Mouse (Mus musculus) forebrain, embryonic 14.5 days (tissue): ENCODE data around the gene Hist1h2bc. TPM values are rescaled to one million over a fixed set of nuclear protein-coding genes. Genes with fewer than 3 reads are reported as not detected.
"Not testable (repeated sequence)": the region's sequence is repeated elsewhere in the genome, so short reads cannot be mapped to it uniquely, and the experiment has no call there.

Experiments
- ATAC-seq: fragments of 200-750 bp; cut with Nextera tagmentation; 2 replicates; pipeline ENCODE4 v1.8.0; 2017; ENCODE audit warnings: mild to moderate bottlenecking, moderate library complexity
- DNase-seq: peaks from one replicate; pipeline ENCODE4 v3.0.0-alpha.2; 2015; ENCODE audit warnings: low spot score
- H3K27ac ChIP-seq: fragments of 300-500 bp; sonication (generic); 2 replicates; pipeline ENCODE4 v1.5.1; 2014; ENCODE audit warnings: low read depth, mild to moderate bottlenecking, control low read depth, low read length, moderate library complexity
- H3K27me3 ChIP-seq: fragments of 300-500 bp; sonication (generic); replicated peaks from 2 replicates; pipeline ENCODE4 v1.6.1; 2014; ENCODE audit warnings: low read length, control low read depth, mixed read lengths; ENCODE audit not compliant: control insufficient read depth, insufficient read depth
- H3K36me3 ChIP-seq: fragments of 300-500 bp; sonication (generic); 2 replicates; pipeline ENCODE4 v1.6.1; 2014; ENCODE audit warnings: low read length, control low read depth; ENCODE audit not compliant: control insufficient read depth, insufficient read depth
- H3K4me1 ChIP-seq: fragments of 300-500 bp; sonication (generic); 2 replicates; pipeline ENCODE4 v1.6.1; 2014; ENCODE audit warnings: antibody characterized with exemption, low read length, control low read depth; ENCODE audit not compliant: control insufficient read depth, insufficient read depth
- H3K4me2 ChIP-seq: fragments of 300-500 bp; sonication (generic); 2 replicates; pipeline ENCODE4 v1.6.1; 2014; ENCODE audit warnings: mild to moderate bottlenecking, control low read depth, low read length
- H3K4me3 ChIP-seq: fragments of 300-500 bp; sonication (generic); 2 replicates; pipeline ENCODE4 v1.5.1; 2014; ENCODE audit warnings: low read depth, low read length, control low read depth
- H3K9ac ChIP-seq: fragments of 300-500 bp; sonication (generic); 2 replicates; pipeline ENCODE4 v1.6.1; 2014; ENCODE audit warnings: mild to moderate bottlenecking, low read length, control low read depth, moderate library complexity
- H3K9me3 ChIP-seq: fragments of 300-500 bp; sonication (generic); replicated peaks from 2 replicates; pipeline ENCODE4 v1.6.1; 2016; ENCODE audit warnings: low read length, control low read depth, mixed read lengths; ENCODE audit not compliant: control insufficient read depth
- WGBS: fragments of 180-500 bp; shearing (Covaris S2); extraction: QIAGEN DNeasy Blood & Tissue Kit; methylation state at CpG from one replicate; pipeline ENCODE4 v1.1.7; 2014; 5-methylcytosine and 5-hydroxymethylcytosine counted together
- polyA plus RNA-seq: library from polyadenylated mRNA; unstranded; fragments of >200 nt; fragmentation: Nextera tagmentation; extraction: Ambion mirVana; gene quantifications from 2 replicates; pipeline ENCODE4 v1.2.1, GENCODE M21; 2014

Gene Hist1h2bc
- 32.2 and 39.5 TPM in 2 replicates for polyA plus RNA-seq

- peak; percentile 99 for ATAC-seq
- peak within 1 kb of the TSS; percentile 42 for H3K4me3 ChIP-seq
- H3K27me3 ChIP-seq = no peaks in the 10 kb centered on the region
- peak within 1 kb of the TSS; percentile 93 for H3K27ac ChIP-seq
- DNase-seq = peak; percentile 99
- peaks cover 11% of the 10 kb centered on the region; the same call in 1 of the 2 replicates for H3K4me1 ChIP-seq
- H3K9ac ChIP-seq = peak within 1 kb of the TSS; percentile 66
- WGBS = under 1% methylated on average over 32 of the region's 32 CpGs
- no peaks in the 10 kb centered on the region for H3K9me3 ChIP-seq
- no peaks in the 10 kb centered on the region for H3K36me3 ChIP-seq
- peak within 1 kb of the TSS; percentile 54 for H3K4me2 ChIP-seq
Measured at GRCm38 (mm10) chr13:23683755-23684281, at the start of gene Hist1h2bc, which contains the start of gene Hist1h2ac. TSS of gene Hist1h2bc (plus strand) at chr13:23684199. TSS of gene Hist1h2ac (minus strand) at chr13:23683948.

DNA sequence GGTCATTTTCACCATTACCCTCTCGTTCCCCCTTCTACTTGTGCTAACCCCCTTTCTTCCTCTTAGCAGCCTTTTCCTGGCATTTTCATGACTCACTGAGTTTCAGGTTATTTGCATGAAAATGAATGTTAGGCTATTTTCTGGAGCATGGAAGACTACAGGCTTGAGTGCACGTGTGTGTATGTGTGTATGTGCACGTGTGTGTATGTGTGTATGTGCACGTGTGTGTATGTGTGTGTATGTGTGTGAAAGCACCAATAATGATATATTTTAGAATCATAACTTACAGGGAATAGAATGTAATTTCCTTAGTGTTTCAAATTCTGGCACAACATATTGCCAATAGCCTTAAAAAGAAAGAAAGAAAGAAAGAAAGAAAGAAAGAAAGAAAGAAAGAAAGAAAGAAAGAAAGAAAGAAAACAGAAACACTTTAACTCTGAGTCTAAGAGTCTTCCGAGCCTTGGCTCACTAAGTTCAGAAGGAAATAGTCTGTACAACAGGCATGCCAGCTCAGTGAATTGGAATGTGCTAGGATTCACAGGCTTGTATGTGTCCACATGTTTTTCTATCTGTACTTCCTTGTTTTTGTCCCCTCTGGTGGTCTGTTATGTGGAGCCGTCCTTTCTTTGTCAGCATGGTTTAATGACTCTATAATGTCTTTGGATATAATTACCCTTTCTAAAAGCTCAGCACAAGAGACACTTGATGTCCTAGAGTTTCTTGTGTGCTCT is 24.2 kb upstream of the Hist1h2bc start:
- Histone ChIP-seq H3K9ac (no peak overlapping the region), H3K27me3 (no peaks in the 10 kb centered on the region), H3K36me3 (no peaks in the 10 kb centered on the region), H3K27ac (no peak overlapping the region), H3K9me3 (no peaks in the 10 kb centered on the region), H3K4me2 (no peak overlapping the region), H3K4me1 (no peaks in the 10 kb centered on the region), H3K4me3 (no peak overlapping the region)
- ATAC-seq (no peak), DNase-seq (no peak)
- WGBS = 70% methylated on average over 6 of the region's 6 CpGs

DNA sequence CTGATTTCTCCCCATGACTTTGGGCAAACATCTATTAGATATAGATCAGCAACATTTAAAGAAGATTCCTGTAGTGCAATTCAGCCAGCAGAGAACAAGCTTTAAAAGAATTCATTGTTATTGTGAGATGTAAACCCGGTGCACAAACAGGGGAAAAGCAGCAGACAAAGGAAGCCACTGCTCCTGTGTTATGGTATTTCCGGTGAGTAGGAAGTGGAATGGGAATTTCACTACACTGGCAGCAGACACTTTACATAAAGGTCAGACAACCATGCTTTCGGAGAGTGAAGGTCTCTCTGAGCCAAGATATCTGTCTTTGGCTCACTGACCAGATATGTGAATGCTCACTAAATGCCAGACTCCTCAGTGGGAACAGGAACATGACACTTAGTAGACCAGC is 21.5 kb upstream of the Hist1h2bc start:
- no peak overlapping the region for H3K4me3 ChIP-seq
- 64% methylated on average over 3 of the region's 3 CpGs for WGBS
- H3K4me2 ChIP-seq = no peak overlapping the region
- no peak overlapping the region for H3K9ac ChIP-seq
- no peaks in the 10 kb centered on the region for H3K9me3 ChIP-seq
- no peaks in the 10 kb centered on the region for H3K4me1 ChIP-seq
- DNase-seq (no peak), ATAC-seq (no peak)
- H3K27ac ChIP-seq = no peak overlapping the region
- H3K36me3 ChIP-seq = no peaks in the 10 kb centered on the region
- no peaks in the 10 kb centered on the region for H3K27me3 ChIP-seq

GRCm38 (mm10) chr13:23681990-23682582 is 1.9 kb upstream of the Hist1h2bc start:
- ATAC-seq = no peak
- Histone ChIP-seq H3K27me3 (no peaks in the 10 kb centered on the region), H3K9ac (peak overlapping the region; percentile 60; the same call in 1 of the 2 replicates), H3K36me3 (no peaks in the 10 kb centered on the region), H3K27ac (no peak overlapping the region), H3K4me2 (peak overlapping the region; percentile 54; the same call in 1 of the 2 replicates), H3K9me3 (no peaks in the 10 kb centered on the region), H3K4me1 (peaks cover 11% of the 10 kb centered on the region; the same call in 1 of the 2 replicates), H3K4me3 (no peak overlapping the region)
- no peak for DNase-seq
- WGBS = 90% methylated on average over 6 of the region's 6 CpGs

DNA sequence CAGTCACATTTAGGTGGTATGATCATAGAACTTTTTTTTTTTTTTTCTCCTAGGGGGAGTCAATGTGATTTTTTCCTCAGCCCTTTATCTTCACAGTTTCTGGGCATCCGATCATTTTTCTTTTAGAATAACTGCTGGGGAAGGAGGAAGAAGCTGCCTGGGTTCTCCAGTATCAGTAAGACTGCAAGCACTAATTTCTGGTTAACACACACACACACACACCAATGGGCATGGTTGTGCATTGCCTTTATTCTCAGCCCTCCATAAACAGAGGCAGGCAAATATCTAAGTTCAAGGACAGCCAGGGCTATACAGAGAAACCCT is 1.4 kb upstream of the Hist1h2bc start:
- H3K4me3 ChIP-seq = peak overlapping the region; percentile 42
- no peak for DNase-seq
- no peaks in the 10 kb centered on the region for H3K9me3 ChIP-seq
- H3K36me3 ChIP-seq = no peaks in the 10 kb centered on the region
- H3K4me2 ChIP-seq = peak overlapping the region; percentile 54
- no peak for ATAC-seq
- H3K4me1 ChIP-seq = peaks cover 11% of the 10 kb centered on the region; the same call in 1 of the 2 replicates
- peak overlapping the region; percentile 60 for H3K9ac ChIP-seq
- WGBS = 70% methylated on average over 1 of the region's 1 CpGs
- peak overlapping the region; percentile 67; the same call in 1 of the 2 replicates for H3K27ac ChIP-seq
- H3K27me3 ChIP-seq = no peaks in the 10 kb centered on the region

- 8% methylated on average over 12 of the region's 30 CpGs for WGBS
- peak overlapping the region; percentile 54 for H3K4me2 ChIP-seq
- peak overlapping the region; percentile 42 for H3K4me3 ChIP-seq
- H3K9me3 ChIP-seq, ATAC-seq, H3K27me3 ChIP-seq, H3K36me3 ChIP-seq: not testable (repeated sequence)
- H3K4me1 ChIP-seq = peaks cover 11% of the 10 kb centered on the region; the same call in 1 of the 2 replicates
- H3K9ac ChIP-seq = peak overlapping the region; percentile 60
- H3K27ac ChIP-seq = peak overlapping the region; percentile 67
- DNase-seq = peak; percentile 27
Measured at GRCm38 (mm10) chr13:23682947-23683754, 848 bp upstream of the Hist1h2bc start.

DNA sequence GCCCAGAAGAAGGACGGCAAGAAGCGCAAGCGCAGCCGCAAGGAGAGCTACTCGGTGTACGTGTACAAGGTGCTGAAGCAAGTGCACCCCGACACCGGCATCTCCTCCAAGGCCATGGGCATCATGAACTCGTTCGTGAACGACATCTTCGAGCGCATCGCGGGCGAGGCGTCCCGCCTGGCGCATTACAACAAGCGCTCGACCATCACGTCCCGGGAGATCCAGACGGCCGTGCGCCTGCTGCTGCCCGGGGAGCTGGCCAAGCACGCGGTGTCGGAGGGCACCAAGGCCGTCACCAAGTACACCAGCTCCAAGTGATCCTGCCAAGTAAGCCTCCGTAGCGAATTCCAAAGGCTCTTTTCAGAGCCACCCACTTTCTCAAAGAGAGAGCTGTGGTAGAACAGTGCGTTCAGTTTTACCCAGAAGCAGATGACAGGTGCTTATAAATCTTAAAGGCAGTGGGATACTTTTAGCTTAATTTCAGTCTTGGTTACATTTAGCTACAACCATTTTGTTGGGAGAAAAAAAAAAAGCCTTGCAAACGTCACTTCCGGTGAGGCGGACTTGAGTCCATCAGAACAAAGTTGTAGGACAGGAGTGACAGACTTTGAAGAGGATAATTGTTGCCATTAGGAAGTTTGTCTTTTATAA is 421 bp downstream of the Hist1h2bc start:
- Histone ChIP-seq H3K9ac (peak overlapping the region; percentile 66), H3K4me3 (peak overlapping the region; percentile 42), H3K4me1 (peaks cover 11% of the 10 kb centered on the region; the same call in 1 of the 2 replicates), H3K27ac (peak overlapping the region; percentile 93), H3K4me2 (peak overlapping the region; percentile 54)
- WGBS = 2% methylated on average over 12 of the region's 37 CpGs
- H3K27me3 ChIP-seq, H3K36me3 ChIP-seq, H3K9me3 ChIP-seq: not testable (repeated sequence)
- ATAC-seq (peak; percentile 24), DNase-seq (peak; percentile 94)

DNA sequence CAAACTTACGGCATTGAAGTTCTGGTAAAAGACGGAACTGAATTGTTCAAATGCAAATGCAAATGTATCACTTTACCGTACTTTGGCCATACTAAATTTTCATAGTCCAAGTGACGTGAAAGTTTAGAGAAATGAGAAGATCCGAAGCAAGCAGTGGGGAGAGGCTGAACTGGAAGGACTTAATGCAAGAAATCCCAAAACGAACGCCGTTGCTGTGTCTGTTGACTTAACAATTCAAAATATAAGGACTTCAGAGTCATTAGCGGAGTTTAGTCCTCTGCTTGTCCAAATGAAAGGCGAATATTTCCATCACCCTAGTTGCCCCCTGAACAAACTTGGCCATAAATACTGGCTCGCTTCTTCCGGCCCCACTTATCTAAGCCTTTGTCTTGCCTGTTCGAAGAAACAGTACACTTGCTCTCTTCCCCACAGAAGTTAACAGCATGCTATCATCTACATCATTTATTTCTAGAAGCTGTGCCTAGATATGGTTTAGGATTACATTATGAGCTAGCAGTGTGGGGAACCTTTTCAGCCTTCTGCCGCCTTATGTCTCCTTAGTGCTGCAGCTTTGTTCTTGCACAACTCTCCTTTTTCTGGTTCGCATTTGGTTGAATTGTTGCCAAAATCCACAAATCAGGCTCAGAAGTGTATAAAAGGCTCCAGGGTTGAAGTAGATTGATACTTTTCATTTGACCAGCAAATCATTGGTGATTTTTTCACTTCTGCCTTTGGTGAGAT is 1.3 kb downstream of the Hist1h2bc start:
- H3K36me3 ChIP-seq = no peaks in the 10 kb centered on the region

More for the DNA sequence above, 1.3 kb downstream of the Hist1h2bc start:
- no peak for ATAC-seq
- peak overlapping the region; percentile 54 for H3K4me2 ChIP-seq
- peaks cover 11% of the 10 kb centered on the region; the same call in 1 of the 2 replicates for H3K4me1 ChIP-seq
- H3K27me3 ChIP-seq = no peaks in the 10 kb centered on the region
- H3K27ac ChIP-seq = peak overlapping the region; percentile 93
- 4% methylated on average over 15 of the region's 15 CpGs for WGBS
- DNase-seq = peak; percentile 70
- no peaks in the 10 kb centered on the region for H3K9me3 ChIP-seq
- peak overlapping the region; percentile 42 for H3K4me3 ChIP-seq
- H3K9ac ChIP-seq = peak overlapping the region; percentile 66
